Mouse (Mus musculus) lung, postnatal 0 days (tissue): ENCODE results near the gene Plekhm3.

Experiments used
- CTCF ChIP-seq: IDR thresholded peaks from 2 replicates; pipeline ENCODE4 v1.5.1; 2016; ENCODE audit warnings: antibody characterized with exemption, mild to moderate bottlenecking
- EP300 ChIP-seq: IDR thresholded peaks from 2 replicates; pipeline ENCODE4 v1.6.1; 2016; ENCODE audit warnings: antibody characterized with exemption, mild to moderate bottlenecking, control low read depth

GRCm38 (mm10) chr1:64793234-64793530, 163.4 kb downstream of the Plekhm3 start:
- TF ChIP-seq CTCF (no peak), EP300 (no peak)
